Mouse (Mus musculus) kidney, postnatal 0 days (tissue): ENCODE results near the gene Trabd. TPM values are rescaled to one million over a fixed set of nuclear protein-coding genes. Genes with fewer than 3 reads are reported as not detected.

Source experiments
- ATAC-seq: fragments of 200-750 bp; cut with Nextera tagmentation; replicated peaks from 2 replicates; pipeline ENCODE4 v1.8.0; 2017; ENCODE audit warnings: low read depth, moderate number of reproducible peaks, moderate TSS enrichment, moderate library complexity; ENCODE audit not compliant: low FRiP score
- DNase-seq: peaks from one replicate; pipeline ENCODE4 v3.0.0-alpha.2; 2016; ENCODE audit warnings: low spot score
- H3K27ac ChIP-seq: fragments of 300-500 bp; sonication (generic); 2 replicates; pipeline ENCODE4 v1.5.1; 2014; ENCODE audit warnings: mild to moderate bottlenecking
- H3K27me3 ChIP-seq: fragments of 300-500 bp; sonication (generic); 2 replicates; pipeline ENCODE4 v1.6.1; 2014; ENCODE audit warnings: low read length, mixed read lengths; ENCODE audit not compliant: insufficient read depth
- H3K36me3 ChIP-seq: fragments of 300-500 bp; sonication (generic); 2 replicates; pipeline ENCODE4 v1.6.1; 2014; ENCODE audit warnings: low read length, mixed read lengths; ENCODE audit not compliant: insufficient read depth
- H3K4me1 ChIP-seq: fragments of 300-500 bp; sonication (generic); replicated peaks from 2 replicates; pipeline ENCODE4 v1.6.1; 2014; ENCODE audit warnings: antibody characterized with exemption, low read length, mixed read lengths; ENCODE audit not compliant: insufficient read depth
- H3K4me2 ChIP-seq: fragments of 300-500 bp; sonication (generic); 2 replicates; pipeline ENCODE4 v1.6.1; 2014; ENCODE audit warnings: mild to moderate bottlenecking, low read length, moderate library complexity, mixed read lengths
- H3K4me3 ChIP-seq: fragments of 300-500 bp; sonication (generic); replicated peaks from 2 replicates; pipeline ENCODE4 v1.5.1; 2014; ENCODE audit warnings: low read depth, low read length
- H3K9ac ChIP-seq: fragments of 300-500 bp; sonication (generic); 2 replicates; pipeline ENCODE4 v1.6.1; 2014; ENCODE audit warnings: low read depth, low read length
- H3K9me3 ChIP-seq: fragments of 300-500 bp; sonication (generic); replicated peaks from 2 replicates; pipeline ENCODE4 v1.6.1; 2016; ENCODE audit warnings: low read length, inconsistent platforms, mixed read lengths
- CTCF ChIP-seq: IDR thresholded peaks from 2 replicates; pipeline ENCODE4 v1.5.1; 2016; ENCODE audit warnings: antibody characterized with exemption, low read depth, mild to moderate bottlenecking, moderate library complexity
- WGBS: fragments of 180-500 bp; shearing (Covaris S2); extraction: QIAGEN DNeasy Blood & Tissue Kit; methylation state at CpG from one replicate; pipeline ENCODE4 v1.1.7; 2014; 5-methylcytosine and 5-hydroxymethylcytosine counted together
- polyA plus RNA-seq: library from polyadenylated mRNA; unstranded; fragments of >200 nt; fragmentation: Nextera tagmentation; extraction: Ambion mirVana; gene quantifications from 2 replicates; pipeline ENCODE4 v1.2.1, GENCODE M21; 2015

Trabd gene
- polyA plus RNA-seq = 48.9 and 50.3 TPM in 2 replicates

GRCm38 (mm10) chr15:89074613-89075477 lies at the start of gene Trabd:
Gene Trabd (plus strand): TSS chr15:89075124.
- WGBS = 17% methylated on average over 11 of the region's 11 CpGs
- Histone ChIP-seq H3K27ac (peak within 1 kb of the TSS; percentile 93), H3K9ac (peak within 1 kb of the TSS; percentile 92), H3K27me3 (no peaks in the 10 kb centered on the region), H3K36me3 (0 out of 2 replicates have a peak, but pooled peaks cover 1% of the 10 kb centered on the region), H3K9me3 (no peaks in the 10 kb centered on the region), H3K4me2 (peak within 1 kb of the TSS; percentile 67), H3K4me3 (peak within 1 kb of the TSS; percentile 81), H3K4me1 (peaks cover 20% of the 10 kb centered on the region)
- no peak for DNase-seq
- TF ChIP-seq CTCF = no peak
- ATAC-seq = 0 out of 2 replicates have a peak, but pooled peaks have one; percentile 6

DNA sequence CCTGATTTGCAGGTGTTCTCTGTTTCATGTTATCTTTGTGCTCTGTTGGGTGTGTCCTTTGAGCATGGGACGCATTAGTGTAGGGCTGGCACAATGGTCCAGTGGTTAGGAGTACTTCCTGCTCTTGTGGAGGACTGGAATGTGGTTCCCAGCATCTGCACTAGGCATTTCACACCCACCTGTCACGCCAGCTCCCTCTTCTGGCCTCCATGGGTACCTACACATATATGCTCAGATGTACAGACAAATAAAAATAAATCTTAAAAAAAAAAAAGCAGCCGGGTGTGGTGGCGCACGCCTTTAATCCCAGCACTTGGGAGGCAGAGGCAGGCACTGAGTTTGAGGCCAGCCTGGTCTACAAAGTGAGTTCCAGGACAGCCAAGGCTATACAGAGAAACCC lies 30.5 kb upstream of the Trabd start:
- TF ChIP-seq CTCF = peak; percentile 18; the same call in 1 of the 2 replicates
- Histone ChIP-seq H3K4me1 (no peaks in the 10 kb centered on the region), H3K36me3 (no peaks in the 10 kb centered on the region), H3K9ac (no peak overlapping the region), H3K27me3 (no peaks in the 10 kb centered on the region), H3K9me3 (no peaks in the 10 kb centered on the region), H3K4me2 (no peak overlapping the region), H3K27ac (no peak overlapping the region), H3K4me3 (no peak overlapping the region)
- WGBS = 72% methylated on average over 5 of the region's 5 CpGs
- DNase-seq (no peak), ATAC-seq (no peak)

GRCm38 (mm10) chr15:89046356-89046755 lies 28.6 kb upstream of the Trabd start:
- no peaks in the 10 kb centered on the region for H3K9me3 ChIP-seq
- no peak overlapping the region for H3K9ac ChIP-seq
- H3K4me1 ChIP-seq = no peaks in the 10 kb centered on the region
- no peaks in the 10 kb centered on the region for H3K27me3 ChIP-seq
- H3K36me3 ChIP-seq = no peaks in the 10 kb centered on the region
- H3K4me3 ChIP-seq = no peak overlapping the region
- TF ChIP-seq CTCF = no peak
- ATAC-seq (no peak), DNase-seq (no peak)
- 78% methylated on average over 4 of the region's 4 CpGs for WGBS
- no peak overlapping the region for H3K4me2 ChIP-seq
- H3K27ac ChIP-seq = no peak overlapping the region

- DNase-seq (no peak), ATAC-seq (no peak)
- WGBS = 85% methylated on average over 7 of the region's 7 CpGs
- H3K9ac ChIP-seq = no peak overlapping the region
- H3K4me3 ChIP-seq = no peak overlapping the region
- H3K27me3 ChIP-seq = peaks cover 12% of the 10 kb centered on the region; the same call in 1 of the 2 replicates
- no peaks in the 10 kb centered on the region for H3K36me3 ChIP-seq
- no peak for TF ChIP-seq CTCF
- H3K9me3 ChIP-seq = no peaks in the 10 kb centered on the region
- no peaks in the 10 kb centered on the region for H3K4me1 ChIP-seq
- H3K27ac ChIP-seq = no peak overlapping the region
- H3K4me2 ChIP-seq = no peak overlapping the region
Observed at GRCm38 (mm10) chr15:89054666-89055065, 20.3 kb upstream of the Trabd start.

- Histone ChIP-seq H3K36me3 (no peaks in the 10 kb centered on the region), H3K9ac (no peak overlapping the region), H3K4me1 (no peaks in the 10 kb centered on the region), H3K4me2 (peak overlapping the region; percentile 100; the same call in 1 of the 2 replicates), H3K27me3 (peaks cover 20% of the 10 kb centered on the region), H3K4me3 (no peak overlapping the region), H3K27ac (no peak overlapping the region), H3K9me3 (no peaks in the 10 kb centered on the region)
- TF ChIP-seq CTCF = no peak
- DNase-seq (no peak), ATAC-seq (no peak)
- WGBS = 15% methylated on average over 6 of the region's 6 CpGs
Observed at GRCm38 (mm10) chr15:89058736-89059135, 16.2 kb upstream of the Trabd start.

GRCm38 (mm10) chr15:89059161-89059931 lies 15.6 kb upstream of the Trabd start, which contains the start of gene Panx2:
Gene Panx2 (plus strand): TSS chr15:89059734.
- H3K4me1 ChIP-seq = no peaks in the 10 kb centered on the region
- no peaks in the 10 kb centered on the region for H3K36me3 ChIP-seq
- WGBS = 1% methylated on average over 51 of the region's 57 CpGs
- ATAC-seq = 0 out of 2 replicates have a peak, but pooled peaks have one; percentile 34
- no peaks in the 10 kb centered on the region for H3K9me3 ChIP-seq
- peaks cover 20% of the 10 kb centered on the region for H3K27me3 ChIP-seq
- TF ChIP-seq CTCF = no peak
- H3K4me2 ChIP-seq = peak within 1 kb of the TSS; percentile 100
- H3K9ac ChIP-seq = peak within 1 kb of the TSS; percentile 53; the same call in 1 of the 2 replicates
- no peak within 1 kb of the TSS for H3K27ac ChIP-seq
- peak; percentile 16 for DNase-seq
- H3K4me3 ChIP-seq = peak within 1 kb of the TSS; percentile 62
